ENCODE assay signal across 7 mouse cellular contexts in the genomic region with DNA sequence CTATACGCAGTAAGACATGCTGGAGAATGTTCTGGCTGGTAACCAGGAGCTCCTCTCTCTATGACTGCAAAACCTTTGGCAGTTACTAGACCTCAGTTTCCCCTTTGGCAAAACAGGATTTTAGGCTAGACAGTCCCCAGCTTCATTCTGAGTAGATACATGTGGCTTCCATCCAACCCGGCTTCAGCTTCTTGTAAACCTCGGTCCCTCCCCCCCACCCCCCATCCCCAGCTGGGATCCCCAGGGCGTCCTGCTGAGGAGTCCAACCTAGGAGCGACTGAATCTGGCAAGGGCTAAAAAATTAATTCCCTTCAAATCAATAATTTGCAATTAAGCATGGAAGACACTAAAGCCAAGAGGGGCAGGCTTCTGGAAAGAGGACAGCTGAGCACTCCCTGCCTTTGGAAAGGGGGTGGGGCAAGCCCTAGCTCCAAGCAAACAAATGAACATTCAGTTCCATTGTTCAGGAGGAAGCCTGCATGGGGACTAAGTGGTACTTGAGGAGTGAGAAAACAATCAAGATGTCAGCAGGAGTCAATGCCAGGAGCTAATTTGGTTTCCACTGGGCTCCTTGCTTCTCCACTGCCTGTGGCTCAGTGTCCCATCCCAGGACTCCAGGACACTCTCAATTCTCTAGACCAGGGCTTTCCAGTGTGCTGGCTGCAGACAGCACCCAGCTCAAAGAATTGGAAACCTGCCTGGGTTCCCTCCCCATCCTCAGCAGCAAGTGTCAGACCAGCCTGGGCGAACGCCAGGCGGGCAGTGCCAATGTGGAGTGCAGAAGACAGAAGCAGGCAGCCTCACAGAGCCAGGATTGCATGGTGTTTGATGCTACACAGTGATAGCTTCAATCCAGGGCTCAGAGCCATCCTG.
DNase-seq lines count a peak whose midpoint lies in the region; ATAC-seq lines count a peak whose summit lies in the region.

No protein-coding gene starts in this region.

- H3K4me1 ChIP-seq in embryonic facial prominence, embryonic 11.5 days (ENCODE audit: control insufficient read depth, insufficient read depth, low read length): no peaks in the 10 kb centered on the region
- peaks cover 25% of the 10 kb centered on the region for H3K4me1 ChIP-seq in midbrain, embryonic 15.5 days

- no peak overlapping the region for H3K9ac ChIP-seq in embryonic facial prominence, embryonic 11.5 days (replicated peaks; ENCODE audit: low read length)
- H3K9ac ChIP-seq in midbrain, embryonic 15.5 days: no peak overlapping the region

- peak; percentile 63 for ATAC-seq in embryonic facial prominence, embryonic 11.5 days (replicated peaks; ENCODE audit: insufficient number of reproducible peaks, low FRiP score, low TSS enrichment, low read depth)
- ATAC-seq in midbrain, embryonic 15.5 days (replicated peaks): peak; percentile 70

- no peak overlapping the region for H3K4me2 ChIP-seq in embryonic facial prominence, embryonic 11.5 days (ENCODE audit: low read depth, low read length)
- no peak overlapping the region for H3K4me2 ChIP-seq in midbrain, embryonic 15.5 days

- no peaks in the 10 kb centered on the region for H3K27me3 ChIP-seq in embryonic facial prominence, embryonic 11.5 days (ENCODE audit: control insufficient read depth, insufficient read depth, low read length)
- no peaks in the 10 kb centered on the region for H3K27me3 ChIP-seq in midbrain, embryonic 15.5 days (replicated peaks)

- H3K4me3 ChIP-seq in embryonic facial prominence, embryonic 11.5 days (ENCODE audit: low read depth, low read length): no peak overlapping the region
- H3K4me3 ChIP-seq in midbrain, embryonic 15.5 days: no peak overlapping the region

- no peaks in the 10 kb centered on the region for H3K9me3 ChIP-seq in embryonic facial prominence, embryonic 11.5 days (replicated peaks; ENCODE audit: control insufficient read depth, low read length)
- no peaks in the 10 kb centered on the region for H3K9me3 ChIP-seq in midbrain, embryonic 15.5 days

- WGBS in embryonic facial prominence, embryonic 11.5 days: 28% methylated on average over 8 of the region's 8 CpGs
- WGBS in midbrain, embryonic 15.5 days: 20% methylated on average over 8 of the region's 8 CpGs

- H3K36me3 ChIP-seq in embryonic facial prominence, embryonic 11.5 days (replicated peaks; ENCODE audit: control insufficient read depth, insufficient read depth, low read depth, low read length): no peaks in the 10 kb centered on the region
- H3K36me3 ChIP-seq in midbrain, embryonic 15.5 days (replicated peaks): no peaks in the 10 kb centered on the region

- no peak overlapping the region for H3K27ac ChIP-seq in embryonic facial prominence, embryonic 11.5 days (replicated peaks; ENCODE audit: low read depth, low read length)
- H3K27ac ChIP-seq in midbrain, embryonic 15.5 days: peak overlapping the region; percentile 58

- peak; percentile 32 for DNase-seq in cerebellum, adult 11-12 months
- DNase-seq in embryonic facial prominence, embryonic 11.5 days (ENCODE audit: low spot score): peak; percentile 19
- peak; percentile 37 for DNase-seq in heart, adult 8-10 months (ENCODE audit: low spot score)
- DNase-seq in left cerebral cortex, adult 11 months (ENCODE audit: low spot score): peak; percentile 18
- DNase-seq in kidney, adult 8-10 months: no peak
- no peak for DNase-seq in natural killer cell, adult 2 months (ENCODE audit: low spot score in 2 of 2)

Comparison
In these comparisons a context has a peak if more than half of its experiments do, and no peak if none do; other contexts are left out.
1. DNase-seq: peak in cerebellum, adult 11-12 months (single experiment), embryonic facial prominence, embryonic 11.5 days (single experiment), heart, adult 8-10 months (single experiment) and left cerebral cortex, adult 11 months (single experiment); none in kidney, adult 8-10 months (0 of 2) and natural killer cell, adult 2 months (0 of 2).